Mouse (Mus musculus) heart, embryonic 13.5 days (tissue): ENCODE measurements around the gene Retreg3. TPM values are rescaled to one million over a fixed set of nuclear protein-coding genes. Genes with fewer than 3 reads are reported as not detected.

Source experiments
- ATAC-seq: fragments of 200-750 bp; cut with Nextera tagmentation; 2 replicates; pipeline ENCODE4 v1.8.0; 2017; ENCODE audit warnings: moderate TSS enrichment; ENCODE audit not compliant: insufficient number of reproducible peaks, low FRiP score, low TSS enrichment; ENCODE audit errors: extremely low read depth
- H3K27ac ChIP-seq: fragments of 300-500 bp; sonication (generic); replicated peaks from 2 replicates; pipeline ENCODE4 v1.5.1; 2015; ENCODE audit warnings: moderate library complexity, mild to moderate bottlenecking, inconsistent platforms
- H3K27me3 ChIP-seq: fragments of 300-500 bp; sonication (generic); replicated peaks from 2 replicates; pipeline ENCODE4 v1.6.1; 2015; ENCODE audit warnings: mild to moderate bottlenecking, inconsistent platforms
- H3K36me3 ChIP-seq: fragments of 300-500 bp; sonication (generic); 2 replicates; pipeline ENCODE4 v1.6.1; 2015; ENCODE audit warnings: mild to moderate bottlenecking, inconsistent platforms
- H3K4me1 ChIP-seq: fragments of 300-500 bp; sonication (generic); 2 replicates; pipeline ENCODE4 v1.6.1; 2015; ENCODE audit warnings: inconsistent platforms
- H3K4me2 ChIP-seq: fragments of 300-500 bp; sonication (generic); 2 replicates; pipeline ENCODE4 v1.6.1; 2015; ENCODE audit warnings: inconsistent platforms, mild to moderate bottlenecking, moderate library complexity
- H3K4me3 ChIP-seq: fragments of 300-500 bp; sonication (generic); 2 replicates; pipeline ENCODE4 v1.5.1; 2015; ENCODE audit warnings: moderate library complexity, mild to moderate bottlenecking, inconsistent platforms
- H3K9ac ChIP-seq: fragments of 300-500 bp; sonication (generic); 2 replicates; pipeline ENCODE4 v1.6.1; 2015; ENCODE audit warnings: inconsistent platforms, mild to moderate bottlenecking, moderate library complexity
- H3K9me3 ChIP-seq: fragments of 300-500 bp; sonication (generic); 2 replicates; pipeline ENCODE4 v1.6.1; 2016; ENCODE audit warnings: inconsistent platforms
- WGBS: fragments of 180-500 bp; shearing (Covaris S2); methylation state at CpG from one replicate; pipeline ENCODE4 v1.1.7; 2015; ENCODE audit warnings: mixed read lengths; 5-methylcytosine and 5-hydroxymethylcytosine counted together
- polyA plus RNA-seq: library from polyadenylated mRNA; unstranded; fragments of >200 nt; fragmentation: Nextera tagmentation; extraction: Ambion mirVana; gene quantifications from 2 replicates; pipeline ENCODE4 v1.2.1, GENCODE M21; 2015

Retreg3 gene
- polyA plus RNA-seq, 1 experiment from 2014 or later = 12.0 TPM

GRCm38 (mm10) chr11:101143338-101144225, 23.9 kb upstream of the Retreg3 start:
- H3K36me3 ChIP-seq = no peaks in the 10 kb centered on the region
- H3K4me1 ChIP-seq = peaks cover 36% of the 10 kb centered on the region
- WGBS = 26% methylated on average over 19 of the region's 19 CpGs
- ATAC-seq = no peak
- H3K27ac ChIP-seq = peak overlapping the region; percentile 15; the same call in 1 of the 2 replicates
- peak overlapping the region; percentile 39 for H3K4me3 ChIP-seq
- no peaks in the 10 kb centered on the region for H3K27me3 ChIP-seq
- H3K9me3 ChIP-seq = no peaks in the 10 kb centered on the region
- H3K4me2 ChIP-seq = peak overlapping the region; percentile 69
- peak overlapping the region; percentile 73 for H3K9ac ChIP-seq

- Histone ChIP-seq H3K4me3 (no peak overlapping the region), H3K9me3 (no peaks in the 10 kb centered on the region), H3K36me3 (no peaks in the 10 kb centered on the region), H3K4me2 (no peak overlapping the region), H3K27me3 (no peaks in the 10 kb centered on the region), H3K4me1 (peaks cover 37% of the 10 kb centered on the region), H3K27ac (no peak overlapping the region), H3K9ac (no peak overlapping the region)
- WGBS = 79% methylated on average over 10 of the region's 10 CpGs
- ATAC-seq = no peak
Observed at GRCm38 (mm10) chr11:101142215-101142967, 22.7 kb upstream of the Retreg3 start.

- H3K27ac ChIP-seq = peak overlapping the region; percentile 82
Observed at GRCm38 (mm10) chr11:101141088-101141487, 21.4 kb upstream of the Retreg3 start.

GRCm38 (mm10) chr11:101140164-101140819, 20.6 kb upstream of the Retreg3 start:
- Histone ChIP-seq H3K27ac (peak overlapping the region; percentile 82), H3K4me3 (peak overlapping the region; percentile 46), H3K27me3 (no peaks in the 10 kb centered on the region), H3K4me2 (peak overlapping the region; percentile 69), H3K4me1 (peaks cover 37% of the 10 kb centered on the region), H3K9me3 (no peaks in the 10 kb centered on the region), H3K36me3 (no peaks in the 10 kb centered on the region), H3K9ac (peak overlapping the region; percentile 76)
- no peak for ATAC-seq
- WGBS = 33% methylated on average over 27 of the region's 27 CpGs

More at GRCm38 (mm10) chr11:101141088-101141487, 21.4 kb upstream of the Retreg3 start:
- H3K4me1 ChIP-seq = peaks cover 37% of the 10 kb centered on the region
- H3K36me3 ChIP-seq = no peaks in the 10 kb centered on the region
- 80% methylated on average over 8 of the region's 8 CpGs for WGBS
- H3K9ac ChIP-seq = no peak overlapping the region
- H3K27me3 ChIP-seq = no peaks in the 10 kb centered on the region
- H3K4me3 ChIP-seq = no peak overlapping the region
- no peak for ATAC-seq
- no peaks in the 10 kb centered on the region for H3K9me3 ChIP-seq
- no peak overlapping the region for H3K4me2 ChIP-seq

GRCm38 (mm10) chr11:101138536-101139181, 19.0 kb upstream of the Retreg3 start:
- H3K4me1 ChIP-seq = peaks cover 40% of the 10 kb centered on the region
- no peaks in the 10 kb centered on the region for H3K27me3 ChIP-seq
- no peaks in the 10 kb centered on the region for H3K36me3 ChIP-seq
- H3K4me2 ChIP-seq = peak overlapping the region; percentile 48
- 28% methylated on average over 15 of the region's 15 CpGs for WGBS
- H3K4me3 ChIP-seq = peak overlapping the region; percentile 15; the same call in 1 of the 2 replicates
- no peak for ATAC-seq
- peak overlapping the region; percentile 3; the same call in 1 of the 2 replicates for H3K9ac ChIP-seq
- no peak overlapping the region for H3K27ac ChIP-seq
- H3K9me3 ChIP-seq = no peaks in the 10 kb centered on the region

GRCm38 (mm10) chr11:101137000-101137399, 17.3 kb upstream of the Retreg3 start:
- no peaks in the 10 kb centered on the region for H3K36me3 ChIP-seq
- no peak overlapping the region for H3K9ac ChIP-seq
- WGBS = 70% methylated on average over 7 of the region's 7 CpGs
- peaks cover 37% of the 10 kb centered on the region for H3K4me1 ChIP-seq
- H3K9me3 ChIP-seq = no peaks in the 10 kb centered on the region
- H3K27ac ChIP-seq = no peak overlapping the region
- H3K4me3 ChIP-seq = no peak overlapping the region
- no peak for ATAC-seq
- no peak overlapping the region for H3K4me2 ChIP-seq
- no peaks in the 10 kb centered on the region for H3K27me3 ChIP-seq

GRCm38 (mm10) chr11:101134217-101134865, 14.6 kb upstream of the Retreg3 start:
- ATAC-seq = no peak
- Histone ChIP-seq H3K4me2 (no peak overlapping the region), H3K4me3 (no peak overlapping the region), H3K9me3 (no peaks in the 10 kb centered on the region), H3K36me3 (no peaks in the 10 kb centered on the region), H3K9ac (no peak overlapping the region; the same call in 1 of the 2 replicates), H3K27ac (no peak overlapping the region), H3K27me3 (no peaks in the 10 kb centered on the region), H3K4me1 (peaks cover 33% of the 10 kb centered on the region)
- 61% methylated on average over 13 of the region's 13 CpGs for WGBS

- H3K4me3 ChIP-seq = no peak overlapping the region
- no peak overlapping the region for H3K9ac ChIP-seq
- no peak overlapping the region for H3K27ac ChIP-seq
- no peak for ATAC-seq
- no peak overlapping the region for H3K4me2 ChIP-seq
- WGBS = 56% methylated on average over 12 of the region's 12 CpGs
- peaks cover 29% of the 10 kb centered on the region for H3K4me1 ChIP-seq
- no peaks in the 10 kb centered on the region for H3K36me3 ChIP-seq
- no peaks in the 10 kb centered on the region for H3K9me3 ChIP-seq
- H3K27me3 ChIP-seq = no peaks in the 10 kb centered on the region
Observed at GRCm38 (mm10) chr11:101133037-101133436, 13.3 kb upstream of the Retreg3 start.

GRCm38 (mm10) chr11:101131701-101132100, 12.0 kb upstream of the Retreg3 start:
- H3K4me3 ChIP-seq = no peak overlapping the region
- no peak overlapping the region for H3K9ac ChIP-seq
- no peaks in the 10 kb centered on the region for H3K9me3 ChIP-seq
- ATAC-seq = no peak
- H3K4me1 ChIP-seq = peaks cover 29% of the 10 kb centered on the region
- no peaks in the 10 kb centered on the region for H3K27me3 ChIP-seq
- 90% methylated on average over 6 of the region's 6 CpGs for WGBS
- no peak overlapping the region for H3K4me2 ChIP-seq
- no peak overlapping the region for H3K27ac ChIP-seq
- peaks cover 7% of the 10 kb centered on the region for H3K36me3 ChIP-seq

- Histone ChIP-seq H3K4me1 (peaks cover 29% of the 10 kb centered on the region), H3K4me3 (no peak overlapping the region), H3K9ac (no peak overlapping the region), H3K27ac (no peak overlapping the region), H3K4me2 (no peak overlapping the region), H3K36me3 (peaks cover 12% of the 10 kb centered on the region), H3K9me3 (no peaks in the 10 kb centered on the region), H3K27me3 (no peaks in the 10 kb centered on the region)
- no peak for ATAC-seq
- 79% methylated on average over 2 of the region's 2 CpGs for WGBS
Observed at GRCm38 (mm10) chr11:101131187-101131586, 11.5 kb upstream of the Retreg3 start.
